Mouse (Mus musculus) erythroblast, embryonic 14.5 days (primary cell): Measurements from ENCODE around the gene Zfp800.

ENCODE experiments used
- GATA1 ChIP-seq: IDR thresholded peaks from 2 replicates; pipeline ENCODE4 v1.6.1; 2012; ENCODE audit warnings: low read length, inconsistent platforms, mixed read lengths
- TAL1 ChIP-seq: IDR thresholded peaks from 3 replicates; pipeline ENCODE4 v1.6.1; 2012; ENCODE audit warnings: low read length, inconsistent platforms, mixed read lengths

DNA sequence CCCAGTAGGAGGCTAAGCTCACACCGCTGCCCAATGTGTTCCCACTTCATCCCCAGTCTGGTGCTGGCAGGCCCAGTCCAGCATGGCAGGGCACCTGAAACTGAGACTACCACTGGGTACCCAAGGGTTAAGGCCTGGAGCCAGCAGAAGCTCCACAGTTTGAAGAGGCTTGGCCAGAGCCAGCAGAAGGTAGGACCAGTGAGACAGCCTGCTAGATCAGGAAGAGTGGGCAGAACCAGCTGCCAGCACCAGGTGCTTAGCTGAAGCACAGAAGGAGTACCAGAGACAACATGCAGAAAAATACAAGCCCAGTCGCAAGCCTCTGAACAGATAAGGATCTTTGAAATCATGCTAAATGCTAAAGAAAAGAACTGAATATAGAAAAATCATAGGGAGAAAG, 117.9 kb downstream of the Zfp800 start:
- no peak for TF ChIP-seq GATA1
- TF ChIP-seq TAL1: no peak
